Mouse (Mus musculus) intestine, postnatal 0 days (tissue): ENCODE data around the gene Tubg2. TPM values are rescaled to one million over a fixed set of nuclear protein-coding genes. Genes with fewer than 3 reads are reported as not detected.

Experiments used
- ATAC-seq: fragments of 200-750 bp; cut with Nextera tagmentation; 2 replicates; pipeline ENCODE4 v1.8.0; 2017; ENCODE audit warnings: mild to moderate bottlenecking, moderate TSS enrichment, moderate library complexity
- H3K27ac ChIP-seq: fragments of 300-500 bp; sonication (generic); 2 replicates; pipeline ENCODE4 v1.5.1; 2014; ENCODE audit warnings: mild to moderate bottlenecking, low read depth, low read length, moderate library complexity
- H3K27me3 ChIP-seq: fragments of 300-500 bp; sonication (generic); replicated peaks from 2 replicates; pipeline ENCODE4 v1.6.1; 2014; ENCODE audit warnings: low read length, mixed read lengths; ENCODE audit not compliant: control insufficient read depth, insufficient read depth
- H3K36me3 ChIP-seq: fragments of 300-500 bp; sonication (generic); 2 replicates; pipeline ENCODE4 v1.6.1; 2014; ENCODE audit warnings: mild to moderate bottlenecking, moderate library complexity; ENCODE audit not compliant: control insufficient read depth, insufficient read depth
- H3K4me1 ChIP-seq: fragments of 300-500 bp; sonication (generic); replicated peaks from 2 replicates; pipeline ENCODE4 v1.6.1; 2014; ENCODE audit warnings: antibody characterized with exemption, low read length, mixed read lengths; ENCODE audit not compliant: control insufficient read depth, insufficient read depth
- H3K4me2 ChIP-seq: fragments of 300-500 bp; sonication (generic); replicated peaks from 2 replicates; pipeline ENCODE4 v1.6.1; 2014; ENCODE audit warnings: low read depth, mild to moderate bottlenecking, moderate library complexity
- H3K4me3 ChIP-seq: fragments of 300-500 bp; sonication (generic); 2 replicates; pipeline ENCODE4 v1.5.1; 2014; ENCODE audit warnings: low read depth, low read length
- H3K9ac ChIP-seq: fragments of 300-500 bp; sonication (generic); 2 replicates; pipeline ENCODE4 v1.6.1; 2014; ENCODE audit warnings: mild to moderate bottlenecking, low read depth, low read length
- H3K9me3 ChIP-seq: fragments of 300-500 bp; sonication (generic); 2 replicates; pipeline ENCODE4 v1.6.1; 2016; ENCODE audit warnings: mixed run types; ENCODE audit not compliant: control insufficient read depth
- CTCF ChIP-seq: sonication (generic); IDR thresholded peaks from 2 replicates; pipeline ENCODE4 v1.5.1; 2016; ENCODE audit warnings: low read depth, mild to moderate bottlenecking, control low read depth, antibody characterized with exemption, moderate library complexity
- WGBS: fragments of 180-500 bp; shearing (Covaris S2); extraction: QIAGEN DNeasy Blood & Tissue Kit; methylation state at CpG from one replicate; pipeline ENCODE4 v1.1.7; 2014; 5-methylcytosine and 5-hydroxymethylcytosine counted together
- polyA plus RNA-seq: library from polyadenylated mRNA; unstranded; fragments of >200 nt; fragmentation: Nextera tagmentation; extraction: Ambion mirVana; gene quantifications from 2 replicates; pipeline ENCODE4 v1.2.1, GENCODE M21; 2015

Tubg2 gene
- polyA plus RNA-seq, 1 experiment from 2014 or later: 2.8 TPM

- Histone ChIP-seq H3K4me2 (no peak overlapping the region), H3K4me3 (no peak overlapping the region), H3K27ac (no peak overlapping the region), H3K27me3 (no peaks in the 10 kb centered on the region), H3K9me3 (no peaks in the 10 kb centered on the region), H3K36me3 (peaks cover 41% of the 10 kb centered on the region), H3K4me1 (no peaks in the 10 kb centered on the region), H3K9ac (no peak overlapping the region)
- no peak for TF ChIP-seq CTCF
- ATAC-seq: no peak
- 64% methylated on average over 17 of the region's 17 CpGs for WGBS
Measured at GRCm38 (mm10) chr11:101190913-101191907, 35.5 kb downstream of the Tubg2 start.

GRCm38 (mm10) chr11:101191919-101192470 lies 36.3 kb downstream of the Tubg2 start:
- Histone ChIP-seq H3K9ac (no peak overlapping the region), H3K4me1 (no peaks in the 10 kb centered on the region), H3K9me3 (no peaks in the 10 kb centered on the region), H3K4me3 (no peak overlapping the region), H3K4me2 (no peak overlapping the region), H3K36me3 (peaks cover 43% of the 10 kb centered on the region), H3K27me3 (no peaks in the 10 kb centered on the region), H3K27ac (no peak overlapping the region)
- no peak for ATAC-seq
- WGBS: 85% methylated on average over 4 of the region's 4 CpGs
- TF ChIP-seq CTCF: no peak

- no peak for TF ChIP-seq CTCF
Measured at GRCm38 (mm10) chr11:101192646-101193045, 36.9 kb downstream of the Tubg2 start.

GRCm38 (mm10) chr11:101193076-101193475 lies 37.4 kb downstream of the Tubg2 start:
- no peak for ATAC-seq
- H3K9me3 ChIP-seq: no peaks in the 10 kb centered on the region
- no peak overlapping the region for H3K27ac ChIP-seq
- H3K27me3 ChIP-seq: no peaks in the 10 kb centered on the region
- no peak overlapping the region for H3K4me3 ChIP-seq
- no peak overlapping the region for H3K9ac ChIP-seq
- peaks cover 52% of the 10 kb centered on the region for H3K36me3 ChIP-seq
- no peaks in the 10 kb centered on the region for H3K4me1 ChIP-seq
- no peak overlapping the region for H3K4me2 ChIP-seq
- 89% methylated on average over 7 of the region's 7 CpGs for WGBS
- TF ChIP-seq CTCF: no peak

More at GRCm38 (mm10) chr11:101192646-101193045, 36.9 kb downstream of the Tubg2 start:
- Histone ChIP-seq H3K27ac (no peak overlapping the region), H3K9ac (no peak overlapping the region), H3K9me3 (no peaks in the 10 kb centered on the region), H3K27me3 (no peaks in the 10 kb centered on the region), H3K4me1 (no peaks in the 10 kb centered on the region), H3K4me2 (no peak overlapping the region), H3K36me3 (peaks cover 47% of the 10 kb centered on the region), H3K4me3 (no peak overlapping the region)
- WGBS: 92% methylated on average over 6 of the region's 6 CpGs
- ATAC-seq: no peak

GRCm38 (mm10) chr11:101194137-101194536 lies 38.4 kb downstream of the Tubg2 start:
- no peaks in the 10 kb centered on the region for H3K4me1 ChIP-seq

DNA sequence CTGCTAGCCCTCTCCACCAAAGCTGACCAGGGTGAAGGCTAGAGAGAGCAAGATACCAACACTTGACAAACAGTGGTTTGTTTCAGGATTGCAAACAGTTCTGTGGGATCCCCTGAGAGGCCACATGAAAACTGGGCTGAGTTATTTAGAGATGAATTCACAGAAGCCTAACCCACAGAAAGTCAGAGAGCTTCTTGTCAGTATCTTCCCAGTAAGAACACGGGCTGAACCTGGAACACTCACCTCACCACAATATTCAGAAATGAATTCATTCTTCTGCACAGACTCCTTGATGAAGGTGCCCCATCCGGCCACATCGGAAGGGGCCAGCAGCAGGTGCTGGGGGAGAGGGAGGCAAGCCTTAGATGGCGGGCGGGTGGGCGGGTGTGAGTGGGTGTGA lies 38.9 kb downstream of the Tubg2 start:
- Histone ChIP-seq H3K27me3 (no peaks in the 10 kb centered on the region), H3K9ac (no peak overlapping the region), H3K27ac (no peak overlapping the region), H3K4me3 (no peak overlapping the region), H3K36me3 (peaks cover 67% of the 10 kb centered on the region), H3K4me1 (no peaks in the 10 kb centered on the region), H3K9me3 (no peaks in the 10 kb centered on the region), H3K4me2 (no peak overlapping the region)
- 91% methylated on average over 6 of the region's 6 CpGs for WGBS
- no peak for ATAC-seq
- TF ChIP-seq CTCF: no peak

More at GRCm38 (mm10) chr11:101194137-101194536, 38.4 kb downstream of the Tubg2 start:
- Histone ChIP-seq H3K4me2 (no peak overlapping the region), H3K4me3 (no peak overlapping the region), H3K9me3 (no peaks in the 10 kb centered on the region), H3K27ac (no peak overlapping the region), H3K27me3 (no peaks in the 10 kb centered on the region), H3K36me3 (peaks cover 62% of the 10 kb centered on the region), H3K9ac (no peak overlapping the region)
- TF ChIP-seq CTCF: no peak
- WGBS: 70% methylated on average over 5 of the region's 5 CpGs
- ATAC-seq: no peak
